Mouse (Mus musculus) MEL (cell line): ENCODE data around the gene Atg2a.

Experiments
- ETS1 ChIP-seq: IDR thresholded peaks from 2 replicates; pipeline ENCODE4 v1.6.1; 2012; ENCODE audit warnings: low read depth, mild to moderate bottlenecking, inconsistent platforms, low read length, improper control_type of control experiment, moderate library complexity
- HCFC1 ChIP-seq: IDR thresholded peaks from 2 replicates; pipeline ENCODE4 v1.6.1; 2012; ENCODE audit warnings: low read depth, mild to moderate bottlenecking, inconsistent platforms, low read length, improper control_type of control experiment, moderate library complexity
- POLR2A ChIP-seq, 2 experiments: IDR thresholded peaks; 2 replicates each; pipeline ENCODE4 v1.6.1; 2011 to 2012; ENCODE audit warnings: low read length in 2 of 2, mild to moderate bottlenecking in 2 of 2, control low read depth in 1 of 2, improper control_type of control experiment in 1 of 2, low read depth in 1 of 2, moderate library complexity in 1 of 2; ENCODE audit not compliant: control insufficient read depth in 1 of 2, insufficient read depth in 1 of 2, poor library complexity in 1 of 2

DNA sequence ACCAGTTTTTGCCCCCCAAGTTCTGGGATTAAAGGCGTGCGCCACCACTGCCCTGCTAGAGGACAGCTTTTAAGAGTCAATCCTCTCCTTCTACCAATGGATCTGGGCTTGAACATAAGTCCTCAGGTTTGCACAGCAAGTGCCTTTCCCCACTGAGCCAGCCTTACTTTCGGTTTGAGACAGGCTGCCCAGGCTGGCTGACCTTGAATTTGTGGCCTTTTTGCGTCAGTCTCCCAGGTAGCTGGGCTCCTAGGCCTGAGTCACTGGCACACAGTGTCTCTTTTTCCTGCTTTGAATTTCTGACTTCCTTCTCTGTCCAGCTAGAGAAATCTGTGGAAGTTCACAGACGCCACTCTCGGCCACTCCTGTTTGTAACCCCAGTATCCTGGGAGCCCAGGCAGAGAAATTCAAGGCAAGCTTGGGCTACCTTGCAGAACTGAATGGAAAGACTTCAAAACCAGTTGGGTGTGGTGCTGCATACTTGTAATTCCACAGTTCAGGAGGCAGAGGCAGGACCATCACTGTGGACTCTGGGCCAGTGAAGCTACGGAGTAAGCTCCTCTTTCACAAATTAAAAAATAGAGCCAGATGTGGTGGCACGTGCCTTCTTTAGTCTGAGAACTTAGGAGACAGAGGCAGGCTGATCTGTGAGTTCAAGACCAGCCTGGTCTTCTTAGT lies 28.5 kb downstream of the Atg2a start:
- no peak for TF ChIP-seq HCFC1
- no peak for TF ChIP-seq POLR2A (IDR thresholded peaks at IDR 0.05; ENCODE audit: control insufficient read depth in 1 of 2, insufficient read depth in 1 of 2, low read depth in 1 of 2, low read length in 2 of 2, poor library complexity in 1 of 2)
- TF ChIP-seq ETS1, result no peak
